Mouse (Mus musculus) adrenal gland, adult 18-20 months (tissue): ENCODE measurements around the gene Yipf4. TPM values are rescaled to one million over a fixed set of nuclear protein-coding genes. Genes with fewer than 3 reads are reported as not detected.
A peak's percentile ranks its signal among the peaks of the same experiment; 100 is the strongest.

Experiments used
- DNase-seq, 2 experiments: peaks; one replicate each; pipeline ENCODE4 v3.0.0; 2021 to 2022; ENCODE audit warnings: low spot score in 2 of 2
- total RNA-seq, 2 experiments: library from RNA; stranded (reverse); gene quantifications; 1 replicate in 1 of 2; 2 replicates in 1 of 2; pipeline ENCODE4 v1.2.3; 2021

The Yipf4 gene
- total RNA-seq, 2 experiments from 2014 or later: 105 to 120 TPM

GRCm38 (mm10) chr17:74522797-74523723 is 33.8 kb downstream of the Yipf4 start:
- DNase-seq: no peak

GRCm38 (mm10) chr17:74526117-74526516 is 36.8 kb downstream of the Yipf4 start:
- DNase-seq: no peak

GRCm38 (mm10) chr17:74526806-74527653 is 37.7 kb downstream of the Yipf4 start:
- no peak for DNase-seq

- peak; percentile 98 to 99 for DNase-seq
These were observed 38.7 kb downstream of the Yipf4 start, which contains the start of gene Birc6 for GRCm38 (mm10) chr17:74527729-74528607. Birc6 (plus strand) TSS chr17:74528295.

GRCm38 (mm10) chr17:74528648-74529532 is 39.6 kb downstream of the Yipf4 start:
- DNase-seq: peak in 1 of 2 experiments; percentile 69

GRCm38 (mm10) chr17:74529533-74529824 is 40.2 kb downstream of the Yipf4 start:
- DNase-seq: no peak

GRCm38 (mm10) chr17:74534971-74535370 is 45.7 kb downstream of the Yipf4 start:
- no peak for DNase-seq

GRCm38 (mm10) chr17:74537526-74537925 is 48.2 kb downstream of the Yipf4 start:
- no peak for DNase-seq

- DNase-seq: no peak
These were observed 54.3 kb downstream of the Yipf4 start for GRCm38 (mm10) chr17:74543615-74544014.

Other genes starting within 250 kb of the Yipf4 start
- gene Memo1, start 194.0 kb upstream of the Yipf4 start, total RNA-seq: 100 to 1,000 TPM in 1 of 2 experiments, 10 to 100 TPM in 1; 76.5 to 101 TPM
- 10 to 100 TPM; 70.1 to 77.2 TPM for gene Dpy30, start 165.5 kb upstream of the Yipf4 start, total RNA-seq
- gene Spast, start 150.5 kb upstream of the Yipf4 start, total RNA-seq: 10 to 100 TPM; 28.6 to 30.5 TPM
- 10 to 100 TPM; 24.4 to 24.9 TPM for gene Slc30a6, start 93.9 kb upstream of the Yipf4 start, total RNA-seq
- under 1 TPM; 0.36 to 0.58 TPM for gene Nlrc4, start 30.4 kb upstream of the Yipf4 start, total RNA-seq
- gene Birc6, start 38.8 kb downstream of the Yipf4 start, total RNA-seq: 10 to 100 TPM; 93.5 to 99.0 TPM
- gene Ttc27, start 228.2 kb downstream of the Yipf4 start, total RNA-seq: 10 to 100 TPM; 18.5 to 18.6 TPM